Mouse (Mus musculus): ENCODE data around the gene Gm17027.
"Not testable (repeated sequence)": the region's sequence is repeated elsewhere in the genome, so short reads cannot be mapped to it uniquely, and the experiment has no call there.

Gene Gm17027

DNA sequence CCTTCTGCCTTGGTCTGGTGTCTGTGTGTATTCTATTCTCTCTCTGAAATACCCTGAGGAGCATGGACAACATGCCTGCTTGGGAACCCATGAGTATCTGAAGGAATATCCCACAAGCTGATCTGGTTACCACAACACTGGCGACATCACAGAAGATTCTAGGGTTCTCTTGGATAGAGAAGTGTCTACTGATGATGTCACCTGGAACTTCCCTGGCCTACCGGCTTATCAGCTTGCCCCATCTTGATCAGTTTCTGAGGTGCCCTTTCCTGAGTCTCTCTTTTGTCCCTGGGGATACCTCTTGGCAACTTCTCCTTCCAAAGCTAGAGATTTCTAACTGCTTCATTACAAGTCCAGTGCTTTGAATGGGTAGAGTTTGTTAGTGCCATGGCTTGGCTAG, at the start of gene Gm17027:
Gene Gm17027, minus strand, starts transcription at position 101 of the 400 bp plus-strand sequence.
- DNase-seq (ENCODE audit: low read depth, low spot score); H3K27me3 ChIP-seq (ENCODE audit: control insufficient read depth, insufficient read depth, low read length, poor library complexity, severe bottlenecking); H3K36me3 ChIP-seq (ENCODE audit: control insufficient read depth, insufficient read depth, low read length, poor library complexity, severe bottlenecking): not testable (repeated sequence)

DNA sequence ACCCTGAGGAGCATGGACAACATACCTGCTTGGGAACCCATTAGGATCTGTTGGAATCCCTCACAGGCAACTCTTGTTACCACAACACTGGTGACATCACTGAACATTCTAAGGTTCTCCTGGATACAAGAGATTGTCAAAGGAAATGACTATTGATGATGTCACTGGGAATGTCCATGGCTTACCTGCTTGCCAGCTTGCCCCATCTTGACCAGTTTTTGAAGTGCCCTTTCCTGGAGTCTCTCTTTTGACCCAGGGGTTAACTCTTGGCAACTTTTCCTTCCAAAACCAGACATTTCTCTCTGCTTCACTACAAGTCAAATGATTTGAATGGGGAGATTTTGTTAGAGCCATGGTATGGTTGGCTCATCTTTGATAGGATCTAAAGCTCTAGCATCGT, 28.3 kb upstream of the Gm17027 start, which contains the start of gene Gm3573:
Gene Gm3573, minus strand, starts transcription at position 101 of the 400 bp plus-strand sequence.
- DNase-seq (ENCODE audit: low read depth, low spot score); H3K27me3 ChIP-seq (ENCODE audit: control insufficient read depth, insufficient read depth, low read length, poor library complexity, severe bottlenecking): not testable (repeated sequence)

DNA sequence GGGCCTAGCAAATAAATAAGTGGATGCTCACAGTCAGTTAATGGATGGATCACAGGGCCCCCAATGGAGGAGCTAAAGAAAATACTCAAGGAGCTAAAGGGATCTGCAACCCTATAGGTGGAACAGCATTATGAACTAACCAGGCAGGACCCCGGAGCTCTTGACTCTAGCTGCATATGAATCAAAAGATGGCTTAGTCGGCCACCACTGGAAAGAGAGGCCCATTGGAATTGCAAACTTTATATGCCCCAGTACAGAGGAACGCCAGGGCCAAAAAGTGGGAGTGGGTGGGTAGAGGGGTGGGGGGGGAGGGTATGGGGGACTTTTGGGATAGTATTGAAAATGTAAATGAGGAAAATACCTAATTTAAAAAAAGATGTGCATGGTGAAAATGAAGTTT, 21.5 kb upstream of the Gm17027 start:
- not testable (repeated sequence) for DNase-seq (ENCODE audit: low read depth, low spot score); H3K36me3 ChIP-seq (ENCODE audit: control insufficient read depth, insufficient read depth, low read length, poor library complexity, severe bottlenecking); H3K27me3 ChIP-seq (ENCODE audit: control insufficient read depth, insufficient read depth, low read length, poor library complexity, severe bottlenecking)

More for the DNA sequence above, 28.3 kb upstream of the Gm17027 start, which contains the start of gene Gm3573:
- not testable (repeated sequence) for H3K36me3 ChIP-seq (ENCODE audit: control insufficient read depth, insufficient read depth, low read length, poor library complexity, severe bottlenecking)

DNA sequence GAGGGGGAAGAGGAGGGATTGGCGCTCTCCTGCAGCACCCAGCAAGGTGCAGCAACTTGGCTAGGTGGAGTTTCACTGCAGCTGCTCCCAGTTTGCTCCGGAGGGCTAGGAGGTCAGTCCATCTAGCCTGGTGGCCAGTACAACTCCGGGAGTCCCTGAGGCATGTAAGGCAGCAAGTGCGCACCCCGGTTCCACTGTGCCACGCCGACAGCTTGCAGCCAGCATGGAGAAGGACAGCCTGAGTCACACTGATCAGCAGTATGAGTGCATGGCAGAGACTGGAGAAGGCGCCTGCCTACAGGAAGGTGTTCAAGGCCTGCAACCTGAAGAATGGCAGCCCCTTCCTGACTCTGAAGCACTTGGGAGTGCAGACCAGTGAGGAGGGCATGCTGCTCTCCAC, 27.9 kb downstream of the Gm17027 start:
- H3K36me3 ChIP-seq (ENCODE audit: control insufficient read depth, insufficient read depth, low read length, poor library complexity, severe bottlenecking); DNase-seq (ENCODE audit: low read depth, low spot score): not testable (repeated sequence)

DNA sequence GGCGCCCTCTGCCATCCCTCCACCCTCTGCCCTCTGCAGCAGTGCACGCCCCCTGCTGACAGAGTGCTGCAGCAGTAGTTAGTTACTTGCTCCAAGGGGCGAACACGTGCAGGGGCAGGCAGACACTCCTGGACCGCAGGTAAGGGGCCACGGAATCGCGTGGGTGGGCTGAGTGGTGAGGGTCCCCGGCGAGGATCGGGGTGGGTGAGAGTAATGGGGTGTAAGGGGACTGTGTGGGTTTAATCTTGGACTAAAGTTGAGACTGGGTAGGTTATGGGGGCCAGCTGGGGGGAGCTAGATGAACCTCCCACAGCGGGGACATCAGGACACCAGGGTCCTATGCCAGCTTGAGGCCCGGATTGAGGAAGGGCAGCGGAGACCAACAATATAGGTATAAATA, 28.6 kb downstream of the Gm17027 start:
- DNase-seq (ENCODE audit: low read depth, low spot score) = not testable (repeated sequence)

More for the DNA sequence above, 27.9 kb downstream of the Gm17027 start:
- not testable (repeated sequence) for H3K27me3 ChIP-seq (ENCODE audit: control insufficient read depth, insufficient read depth, low read length, poor library complexity, severe bottlenecking)

DNA sequence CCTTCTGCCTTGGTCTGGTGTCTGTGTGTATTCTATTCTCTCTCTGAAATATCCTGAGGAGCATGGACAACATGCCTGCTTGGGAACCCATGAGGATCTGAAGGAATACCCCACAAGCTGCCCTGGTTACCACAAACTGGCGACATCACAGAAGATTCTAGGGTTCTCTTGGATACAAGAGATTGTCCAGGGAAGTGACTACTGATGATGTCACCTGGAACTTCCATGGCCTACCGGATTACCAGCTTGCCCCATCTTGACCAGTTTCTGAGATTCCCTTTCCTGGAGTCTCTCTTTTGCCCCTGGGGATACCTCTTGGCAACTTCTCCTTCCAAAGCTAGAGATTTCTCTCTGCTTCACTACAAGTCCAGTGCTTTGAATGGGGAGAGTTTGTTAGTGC, 45.2 kb downstream of the Gm17027 start, which contains the start of gene Gm7951:
Gene Gm7951, minus strand, starts transcription at position 101 of the 400 bp plus-strand sequence.
- DNase-seq (ENCODE audit: low read depth, low spot score); H3K27me3 ChIP-seq (ENCODE audit: control insufficient read depth, insufficient read depth, low read length, poor library complexity, severe bottlenecking); H3K36me3 ChIP-seq (ENCODE audit: control insufficient read depth, insufficient read depth, low read length, poor library complexity, severe bottlenecking): not testable (repeated sequence)

More for the DNA sequence above, 28.6 kb downstream of the Gm17027 start:
- not testable (repeated sequence) for H3K27me3 ChIP-seq (ENCODE audit: control insufficient read depth, insufficient read depth, low read length, poor library complexity, severe bottlenecking); H3K36me3 ChIP-seq (ENCODE audit: control insufficient read depth, insufficient read depth, low read length, poor library complexity, severe bottlenecking)

All from splenic B cell, adult 2 months (primary cell).